Mouse (Mus musculus): ENCODE measurements around the gene Crybb2. TPM values are rescaled to one million over a fixed set of nuclear protein-coding genes. Genes with fewer than 3 reads are reported as not detected.
"Not testable (repeated sequence)": the region's sequence is repeated elsewhere in the genome, so short reads cannot be mapped to it uniquely, and the experiment has no call there.

Crybb2 gene
- not detected in 2 replicates for polyA plus RNA-seq (2015; fragmentation: Nextera tagmentation; extraction: Ambion mirVana)

GRCm38 (mm10) chr5:113070017-113070416 lies at the start of gene Crybb2:
Crybb2 (minus strand) TSS chr5:113070117.
- Histone ChIP-seq H3K4me3 (ENCODE audit: low read length) (no peak within 1 kb of the TSS), H3K27me3 (ENCODE audit: insufficient read depth, low read length) (no peaks in the 10 kb centered on the region), H3K27ac (ENCODE audit: low read length) (no peak within 1 kb of the TSS), H3K4me2 (replicated peaks; ENCODE audit: low read depth, low read length) (no peak within 1 kb of the TSS), H3K36me3 (ENCODE audit: insufficient read depth, low read length) (no peaks in the 10 kb centered on the region), H3K9ac (replicated peaks; ENCODE audit: low read length) (no peak within 1 kb of the TSS), H3K4me1 (ENCODE audit: insufficient read depth, low read length) (no peaks in the 10 kb centered on the region), H3K9me3 (ENCODE audit: low read length) (no peaks in the 10 kb centered on the region)
- ATAC-seq (ENCODE audit: low FRiP score, low TSS enrichment): no peak

GRCm38 (mm10) chr5:113119291-113119690 lies 49.4 kb upstream of the Crybb2 start:
- H3K4me1 ChIP-seq (ENCODE audit: insufficient read depth, low read length): peaks cover 67% of the 10 kb centered on the region
- peak overlapping the region; percentile 76 for H3K27ac ChIP-seq (ENCODE audit: low read length)
- no peak overlapping the region for H3K4me3 ChIP-seq (ENCODE audit: low read length)
- ATAC-seq (ENCODE audit: low FRiP score, low TSS enrichment): no peak
- no peaks in the 10 kb centered on the region for H3K9me3 ChIP-seq (ENCODE audit: low read length)
- peak overlapping the region; percentile 22; the same call in 1 of the 2 replicates for H3K9ac ChIP-seq (replicated peaks; ENCODE audit: low read length)
- H3K36me3 ChIP-seq (ENCODE audit: insufficient read depth, low read length): no peaks in the 10 kb centered on the region
- H3K4me2 ChIP-seq (replicated peaks; ENCODE audit: low read depth, low read length): no peak overlapping the region
- H3K27me3 ChIP-seq (ENCODE audit: insufficient read depth, low read length): no peaks in the 10 kb centered on the region
- 71% methylated on average over 9 of the region's 9 CpGs for WGBS

- no peak for ATAC-seq (ENCODE audit: low FRiP score, low TSS enrichment)
- 40% methylated on average over 6 of the region's 6 CpGs for WGBS
- no peaks in the 10 kb centered on the region for H3K36me3 ChIP-seq (ENCODE audit: insufficient read depth, low read length)
- no peak overlapping the region for H3K4me2 ChIP-seq (replicated peaks; ENCODE audit: low read depth, low read length)
- H3K4me3 ChIP-seq (ENCODE audit: low read length): no peak overlapping the region
- peak overlapping the region; percentile 76 for H3K27ac ChIP-seq (ENCODE audit: low read length)
- H3K4me1 ChIP-seq (ENCODE audit: insufficient read depth, low read length): peaks cover 72% of the 10 kb centered on the region
- peak overlapping the region; percentile 22; the same call in 1 of the 2 replicates for H3K9ac ChIP-seq (replicated peaks; ENCODE audit: low read length)
- H3K27me3 ChIP-seq (ENCODE audit: insufficient read depth, low read length): no peaks in the 10 kb centered on the region
- no peaks in the 10 kb centered on the region for H3K9me3 ChIP-seq (ENCODE audit: low read length)
These were observed 48.8 kb upstream of the Crybb2 start for GRCm38 (mm10) chr5:113118695-113119094.

GRCm38 (mm10) chr5:113117361-113117760 lies 47.4 kb upstream of the Crybb2 start:
- Histone ChIP-seq H3K27ac (ENCODE audit: low read length) (no peak overlapping the region), H3K4me1 (ENCODE audit: insufficient read depth, low read length) (peaks cover 77% of the 10 kb centered on the region), H3K9me3 (ENCODE audit: low read length) (no peaks in the 10 kb centered on the region), H3K4me3 (ENCODE audit: low read length) (no peak overlapping the region), H3K27me3 (ENCODE audit: insufficient read depth, low read length) (no peaks in the 10 kb centered on the region), H3K4me2 (replicated peaks; ENCODE audit: low read depth, low read length) (no peak overlapping the region), H3K9ac (replicated peaks; ENCODE audit: low read length) (no peak overlapping the region), H3K36me3 (ENCODE audit: insufficient read depth, low read length) (no peaks in the 10 kb centered on the region)
- WGBS: 81% methylated on average over 5 of the region's 5 CpGs
- no peak for ATAC-seq (ENCODE audit: low FRiP score, low TSS enrichment)

- Histone ChIP-seq H3K27me3 (ENCODE audit: insufficient read depth, low read length) (no peaks in the 10 kb centered on the region), H3K36me3 (ENCODE audit: insufficient read depth, low read length) (no peaks in the 10 kb centered on the region), H3K4me3 (ENCODE audit: low read length) (no peak overlapping the region), H3K9ac (replicated peaks; ENCODE audit: low read length) (no peak overlapping the region), H3K4me2 (replicated peaks; ENCODE audit: low read depth, low read length) (no peak overlapping the region), H3K4me1 (ENCODE audit: insufficient read depth, low read length) (peaks cover 75% of the 10 kb centered on the region), H3K27ac (ENCODE audit: low read length) (0 out of 2 replicates have a peak overlapping the region, but pooled peaks have one; percentile 45), H3K9me3 (ENCODE audit: low read length) (no peaks in the 10 kb centered on the region)
- ATAC-seq (ENCODE audit: low FRiP score, low TSS enrichment): no peak
- 64% methylated on average over 10 of the region's 10 CpGs for WGBS
These were observed 46.0 kb upstream of the Crybb2 start for GRCm38 (mm10) chr5:113115896-113116295.

GRCm38 (mm10) chr5:113114264-113115225 lies 44.6 kb upstream of the Crybb2 start:
- Histone ChIP-seq H3K9ac (replicated peaks; ENCODE audit: low read length) (peak overlapping the region; percentile 38; the same call in 1 of the 2 replicates), H3K9me3 (ENCODE audit: low read length) (no peaks in the 10 kb centered on the region)

GRCm38 (mm10) chr5:113113120-113113519 lies 43.2 kb upstream of the Crybb2 start:
- Histone ChIP-seq H3K9ac (replicated peaks; ENCODE audit: low read length) (0 out of 2 replicates have a peak overlapping the region, but pooled peaks have one; percentile 22), H3K27me3 (ENCODE audit: insufficient read depth, low read length) (no peaks in the 10 kb centered on the region), H3K9me3 (ENCODE audit: low read length) (no peaks in the 10 kb centered on the region), H3K27ac (ENCODE audit: low read length) (peak overlapping the region; percentile 36; the same call in 1 of the 2 replicates), H3K4me3 (ENCODE audit: low read length) (no peak overlapping the region), H3K36me3 (ENCODE audit: insufficient read depth, low read length) (no peaks in the 10 kb centered on the region), H3K4me2 (replicated peaks; ENCODE audit: low read depth, low read length) (no peak overlapping the region), H3K4me1 (ENCODE audit: insufficient read depth, low read length) (peaks cover 62% of the 10 kb centered on the region)
- WGBS: 26% methylated on average over 5 of the region's 5 CpGs
- peak; percentile 27; the same call in 1 of the 2 replicates for ATAC-seq (ENCODE audit: low FRiP score, low TSS enrichment)

More at GRCm38 (mm10) chr5:113114264-113115225, 44.6 kb upstream of the Crybb2 start:
- WGBS: 23% methylated on average over 20 of the region's 20 CpGs
- H3K36me3 ChIP-seq (ENCODE audit: insufficient read depth, low read length): no peaks in the 10 kb centered on the region
- H3K4me1 ChIP-seq (ENCODE audit: insufficient read depth, low read length): peaks cover 75% of the 10 kb centered on the region
- ATAC-seq (ENCODE audit: low FRiP score, low TSS enrichment): no peak
- no peaks in the 10 kb centered on the region for H3K27me3 ChIP-seq (ENCODE audit: insufficient read depth, low read length)
- H3K27ac ChIP-seq (ENCODE audit: low read length): peak overlapping the region; percentile 76
- H3K4me3 ChIP-seq (ENCODE audit: low read length): no peak overlapping the region
- H3K4me2 ChIP-seq (replicated peaks; ENCODE audit: low read depth, low read length): no peak overlapping the region

- no peak overlapping the region; the same call in 1 of the 2 replicates for H3K9ac ChIP-seq (replicated peaks; ENCODE audit: low read length)
- ATAC-seq (ENCODE audit: low FRiP score, low TSS enrichment): no peak
- H3K9me3 ChIP-seq (ENCODE audit: low read length): no peaks in the 10 kb centered on the region
- H3K27ac ChIP-seq (ENCODE audit: low read length): peak overlapping the region; percentile 32; the same call in 1 of the 2 replicates
- H3K36me3 ChIP-seq (ENCODE audit: insufficient read depth, low read length): no peaks in the 10 kb centered on the region
- no peaks in the 10 kb centered on the region for H3K27me3 ChIP-seq (ENCODE audit: insufficient read depth, low read length)
- 4% methylated on average over 4 of the region's 4 CpGs for WGBS
- no peak overlapping the region for H3K4me3 ChIP-seq (ENCODE audit: low read length)
- H3K4me2 ChIP-seq (replicated peaks; ENCODE audit: low read depth, low read length): no peak overlapping the region
- H3K4me1 ChIP-seq (ENCODE audit: insufficient read depth, low read length): peaks cover 55% of the 10 kb centered on the region
These were observed 41.4 kb upstream of the Crybb2 start for GRCm38 (mm10) chr5:113111336-113111735.

GRCm38 (mm10) chr5:113110929-113111328 lies 41.0 kb upstream of the Crybb2 start:
- H3K9ac ChIP-seq (replicated peaks; ENCODE audit: low read length): peak overlapping the region; percentile 46; the same call in 1 of the 2 replicates
- no peak overlapping the region for H3K4me2 ChIP-seq (replicated peaks; ENCODE audit: low read depth, low read length)
- H3K4me1 ChIP-seq (ENCODE audit: insufficient read depth, low read length): peaks cover 54% of the 10 kb centered on the region
- 18% methylated on average over 1 of the region's 1 CpGs for WGBS
- H3K27ac ChIP-seq (ENCODE audit: low read length): peak overlapping the region; percentile 78
- ATAC-seq (ENCODE audit: low FRiP score, low TSS enrichment): peak; percentile 21; the same call in 1 of the 2 replicates
- no peaks in the 10 kb centered on the region for H3K9me3 ChIP-seq (ENCODE audit: low read length)
- no peaks in the 10 kb centered on the region for H3K27me3 ChIP-seq (ENCODE audit: insufficient read depth, low read length)
- no peaks in the 10 kb centered on the region for H3K36me3 ChIP-seq (ENCODE audit: insufficient read depth, low read length)
- no peak overlapping the region for H3K4me3 ChIP-seq (ENCODE audit: low read length)

- H3K36me3 ChIP-seq (ENCODE audit: insufficient read depth, low read length); H3K9ac ChIP-seq (replicated peaks; ENCODE audit: low read length); H3K27ac ChIP-seq (ENCODE audit: low read length); H3K9me3 ChIP-seq (ENCODE audit: low read length); H3K4me3 ChIP-seq (ENCODE audit: low read length); ATAC-seq (ENCODE audit: low FRiP score, low TSS enrichment); H3K4me2 ChIP-seq (replicated peaks; ENCODE audit: low read depth, low read length); H3K27me3 ChIP-seq (ENCODE audit: insufficient read depth, low read length): not testable (repeated sequence)
- peaks cover 43% of the 10 kb centered on the region for H3K4me1 ChIP-seq (ENCODE audit: insufficient read depth, low read length)
- WGBS: 92% methylated on average over 2 of the region's 2 CpGs
These were observed 39.7 kb upstream of the Crybb2 start for GRCm38 (mm10) chr5:113109651-113110050.
